Mouse (Mus musculus) R1 (cell line): ENCODE measurements around the gene Nrcam.

ENCODE experiments used
- DNase-seq: peaks from one replicate; pipeline ENCODE4 v3.0.0-alpha.2; 2018; ENCODE audit warnings: low read depth, low spot score

Nrcam gene

GRCm38 (mm10) chr12:44519440-44520141 lies 190.9 kb downstream of the Nrcam start:
- DNase-seq = no peak

GRCm38 (mm10) chr12:44521496-44521895 lies 192.8 kb downstream of the Nrcam start:
- DNase-seq = no peak

- no peak for DNase-seq
These were observed 196.2 kb downstream of the Nrcam start for GRCm38 (mm10) chr12:44524621-44525565.

- no peak for DNase-seq
These were observed 199.8 kb downstream of the Nrcam start for GRCm38 (mm10) chr12:44528391-44529016.

- DNase-seq = no peak
These were observed 203.8 kb downstream of the Nrcam start for GRCm38 (mm10) chr12:44532337-44533113.

- no peak for DNase-seq
These were observed 205.5 kb downstream of the Nrcam start for GRCm38 (mm10) chr12:44534100-44534633.

GRCm38 (mm10) chr12:44535623-44536022 lies 206.9 kb downstream of the Nrcam start:
- peak; percentile 2 for DNase-seq

- DNase-seq = peak; percentile 76
These were observed 219.2 kb downstream of the Nrcam start for GRCm38 (mm10) chr12:44547721-44548369.

GRCm38 (mm10) chr12:44548465-44548864 lies 219.8 kb downstream of the Nrcam start:
- DNase-seq = no peak

- DNase-seq = no peak
These were observed 222.9 kb downstream of the Nrcam start for GRCm38 (mm10) chr12:44551614-44552013.

GRCm38 (mm10) chr12:44554051-44554450 lies 225.4 kb downstream of the Nrcam start:
- DNase-seq = no peak

GRCm38 (mm10) chr12:44554808-44555207 lies 226.1 kb downstream of the Nrcam start:
- no peak for DNase-seq

GRCm38 (mm10) chr12:44560002-44560401 lies 231.3 kb downstream of the Nrcam start:
- no peak for DNase-seq

GRCm38 (mm10) chr12:44570070-44570469 lies 241.4 kb downstream of the Nrcam start:
- DNase-seq = no peak

GRCm38 (mm10) chr12:44572664-44573063 lies 244.0 kb downstream of the Nrcam start:
- peak; percentile 59 for DNase-seq

GRCm38 (mm10) chr12:44574167-44574566 lies 245.5 kb downstream of the Nrcam start:
- no peak for DNase-seq

GRCm38 (mm10) chr12:44601410-44602149 lies 272.9 kb downstream of the Nrcam start:
- peak; percentile 71 for DNase-seq

GRCm38 (mm10) chr12:44602269-44602957 lies 273.7 kb downstream of the Nrcam start:
- DNase-seq = peak; percentile 10

- DNase-seq = peak; percentile 21
These were observed 274.3 kb downstream of the Nrcam start for GRCm38 (mm10) chr12:44602958-44603331.
